Mouse (Mus musculus): Measurements from ENCODE around the gene Olfr1012.
"Not testable (repeated sequence)": the region's sequence is repeated elsewhere in the genome, so short reads cannot be mapped to it uniquely, and the experiment has no call there.

Gene Olfr1012

DNA sequence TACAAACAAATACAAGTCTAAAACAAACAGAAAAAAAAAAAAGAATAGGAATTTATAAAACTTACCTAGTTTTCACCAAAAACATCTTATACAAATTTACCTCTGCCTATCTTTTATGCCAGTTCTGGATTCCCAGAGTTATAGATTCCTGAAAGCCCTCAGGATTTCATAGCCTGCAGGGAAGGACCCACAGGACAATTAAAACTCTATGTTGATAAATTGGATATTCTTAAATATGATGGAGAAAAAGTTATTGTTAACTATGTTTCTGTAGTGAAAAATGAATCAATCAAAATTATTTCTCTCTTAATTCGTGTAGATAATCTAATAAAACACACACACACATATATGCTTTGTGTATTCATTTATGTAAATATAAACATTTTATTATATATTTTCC is at the start of gene Olfr1012:
TSS of gene Olfr1012 (minus strand) at position 101 of the 400 bp plus-strand sequence.
- in situ Hi-C loops (cut with MboI, MseI): no loop called here

DNA sequence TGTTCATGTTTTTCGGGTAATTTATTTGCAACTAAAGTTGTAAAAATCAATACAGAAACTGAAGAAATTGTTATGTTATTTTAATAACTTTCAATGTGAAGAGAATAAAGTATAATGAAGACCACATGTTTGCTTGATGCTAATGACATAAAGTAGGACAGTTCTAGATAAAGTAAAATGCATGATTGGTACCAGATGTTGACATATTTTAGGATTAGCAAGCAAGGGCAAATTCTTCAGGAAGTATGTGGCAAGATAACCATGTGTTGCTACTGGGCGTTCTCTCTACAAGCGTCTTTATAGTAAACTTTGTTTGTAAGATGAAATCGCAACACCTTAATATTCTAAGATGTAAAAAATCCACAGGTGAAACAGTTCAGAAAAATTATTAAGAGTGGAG is 41.9 kb upstream of the Olfr1012 start:
- in situ Hi-C loops (cut with MboI, MseI): no loop called here

DNA sequence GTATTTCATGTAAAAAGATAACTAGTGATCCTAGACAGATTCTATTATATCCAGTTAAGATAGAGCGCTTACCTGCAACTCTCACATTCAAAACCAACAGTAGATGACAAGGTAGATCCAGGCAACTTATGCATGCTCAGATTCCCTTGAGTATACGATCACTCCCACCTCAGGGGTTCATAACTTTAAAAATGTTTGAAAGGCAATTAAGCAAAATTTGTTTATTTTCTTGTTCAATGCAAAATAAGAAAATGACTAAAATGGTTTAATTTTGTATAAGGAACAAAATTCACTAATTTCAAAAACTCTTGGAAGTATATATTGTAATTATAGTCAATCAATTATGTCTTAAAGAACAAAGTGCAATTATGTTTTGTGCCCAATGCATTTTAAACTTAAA is 39.9 kb upstream of the Olfr1012 start, which contains the start of gene Olfr1016:
TSS of gene Olfr1016 (minus strand) at position 101 of the 400 bp plus-strand sequence.
- in situ Hi-C loops (cut with MboI, MseI): no loop called here

DNA sequence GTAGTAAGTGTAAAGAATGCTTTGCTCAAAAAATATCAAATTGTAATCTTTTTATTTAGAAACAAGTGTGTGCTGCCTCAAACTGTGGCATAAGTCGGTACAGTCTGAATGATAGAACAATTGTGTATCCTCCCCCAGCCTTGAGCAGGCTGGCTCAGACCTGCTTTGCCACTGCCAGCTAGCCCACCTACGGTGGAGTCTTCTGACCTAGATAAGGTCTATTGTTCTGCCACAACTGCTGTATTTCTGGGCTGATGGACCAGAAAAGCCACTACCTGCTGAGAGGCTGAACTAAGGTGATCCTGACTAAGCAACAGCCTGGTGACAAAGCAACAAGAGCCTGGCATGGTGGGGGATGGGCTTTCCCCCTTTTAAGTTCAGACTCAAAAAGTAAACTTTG is 29.8 kb upstream of the Olfr1012 start:
- in situ Hi-C loops (cut with MboI, MseI): no loop called here

DNA sequence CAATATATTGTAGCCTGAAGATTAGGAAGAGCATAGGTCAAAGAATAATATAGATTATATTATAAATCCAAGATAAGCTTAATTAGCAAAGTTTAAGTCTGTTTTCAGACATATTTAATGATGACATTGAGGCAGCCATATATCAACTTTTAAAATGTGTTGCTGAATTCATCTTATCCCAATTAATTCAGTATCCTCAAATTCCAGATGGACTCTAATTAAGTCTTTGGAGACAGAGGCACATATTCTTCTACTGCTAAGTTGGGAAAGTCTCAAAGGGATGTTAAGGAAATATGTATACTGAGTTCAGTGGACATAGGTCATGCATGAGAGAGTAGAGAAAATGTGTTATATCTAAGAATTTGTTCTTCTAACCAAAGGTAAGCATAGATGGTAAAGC is 19.2 kb upstream of the Olfr1012 start, which contains the start of gene Olfr1015:
TSS of gene Olfr1015 (plus strand) at position 301 of the 400 bp plus-strand sequence.
- in situ Hi-C loops (cut with MboI, MseI): no loop called here

DNA sequence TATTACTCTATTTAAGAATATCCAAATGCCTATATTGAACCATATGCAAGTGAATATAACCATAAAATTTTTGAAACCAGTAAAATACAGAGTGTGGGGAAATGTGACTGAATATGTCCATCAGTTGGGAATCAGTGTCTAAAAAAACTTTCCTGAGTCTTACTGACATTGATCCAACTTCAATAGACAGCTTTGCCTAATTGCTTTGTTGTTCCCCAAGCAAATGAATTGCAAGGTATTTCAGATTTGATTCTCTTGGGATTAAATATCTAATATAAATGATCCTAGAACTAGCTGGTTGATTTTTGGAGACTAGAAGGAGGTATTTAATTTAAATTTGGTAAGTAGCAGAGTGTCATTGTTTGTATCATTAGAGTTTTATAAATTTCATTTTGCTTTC is 9.8 kb upstream of the Olfr1012 start, which contains the start of gene Olfr1014:
TSS of gene Olfr1014 (plus strand) at position 301 of the 400 bp plus-strand sequence.
- in situ Hi-C loops (cut with MboI, MseI): no loop called here

DNA sequence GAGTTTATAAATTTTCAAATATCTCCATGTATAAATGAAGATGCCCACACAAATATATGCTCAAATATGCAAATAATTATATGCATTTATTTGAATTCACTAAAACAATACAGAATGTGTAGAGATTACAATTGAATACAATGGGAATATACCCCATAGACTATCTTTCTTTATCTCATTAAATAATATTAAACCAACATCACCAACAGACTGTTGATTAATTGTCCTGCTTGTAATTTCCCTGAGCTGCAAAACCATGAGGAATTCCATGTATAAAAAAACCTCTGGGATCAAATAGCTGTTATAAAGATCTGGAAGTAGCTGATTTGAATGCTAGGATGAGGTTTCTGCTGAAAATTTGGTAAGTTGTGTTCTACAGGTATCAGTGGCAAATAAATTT is 4.2 kb upstream of the Olfr1012 start, which contains the start of gene Olfr1013:
TSS of gene Olfr1013 (plus strand) at position 301 of the 400 bp plus-strand sequence.
- in situ Hi-C loops (cut with MboI, MseI): no loop called here

DNA sequence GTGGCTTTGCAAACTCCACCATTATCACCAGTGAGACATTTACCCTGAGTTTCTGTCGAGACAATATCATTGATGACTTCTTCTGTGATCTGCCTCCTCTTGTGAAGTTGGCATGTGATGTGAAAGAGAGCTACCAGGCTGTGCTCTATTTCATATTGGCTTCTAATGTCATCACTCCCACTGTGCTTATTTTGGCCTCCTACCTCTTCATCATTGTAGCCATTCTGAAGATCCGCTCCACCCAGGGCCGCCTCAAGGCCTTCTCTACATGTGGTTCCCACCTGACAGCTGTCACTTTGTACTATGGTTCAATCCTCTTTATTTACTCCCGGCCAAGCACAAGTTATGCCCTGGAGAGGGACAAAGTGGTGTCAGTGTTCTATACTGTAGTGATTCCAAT is 8.7 kb downstream of the Olfr1012 start:
- in situ Hi-C loops (cut with MboI, MseI): no loop called here

DNA sequence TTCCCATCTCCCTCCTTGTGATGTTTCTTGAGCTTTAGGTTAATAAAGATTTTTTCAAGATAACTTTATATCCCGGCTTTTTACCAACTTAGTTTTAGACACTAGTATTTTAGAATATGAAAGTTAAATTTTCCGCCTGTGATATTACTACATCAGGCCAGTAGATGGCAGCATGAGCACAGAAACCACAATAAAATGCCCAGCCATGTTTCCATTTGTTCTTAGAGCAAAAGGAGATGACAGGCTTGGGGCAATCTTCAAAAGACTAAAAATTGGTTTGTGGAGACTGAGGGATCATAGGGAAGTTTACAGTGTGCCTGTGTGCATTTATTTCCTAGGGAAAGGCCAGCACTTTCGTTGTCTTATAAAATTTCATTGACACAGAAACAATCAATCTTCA is 36.8 kb downstream of the Olfr1012 start:
- in situ Hi-C loops (cut with MboI, MseI): loop anchor here in 1 of 2 experiments (5.0 kb wide), 1 partner anchor 737 kb away; no protein-coding TSS in a partner anchor

DNA sequence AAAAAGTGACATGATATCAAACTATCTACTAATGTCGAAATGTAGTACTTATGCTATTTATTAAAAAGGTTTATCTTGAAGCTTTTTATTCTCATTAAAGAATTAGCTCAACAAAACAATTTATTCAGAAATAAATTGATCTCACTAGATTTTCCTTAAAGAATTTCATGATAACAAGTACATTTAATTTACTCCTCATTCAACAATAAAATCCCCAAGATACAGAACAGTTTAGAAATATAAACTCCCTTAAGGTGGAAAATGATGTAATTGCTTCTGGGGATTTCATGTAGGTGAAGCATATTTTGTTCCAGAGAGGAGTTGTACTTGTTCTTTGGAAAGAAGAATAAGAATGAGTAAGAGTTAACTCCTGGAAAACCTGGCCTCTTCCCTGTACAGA is 47.4 kb downstream of the Olfr1012 start, which contains the start of gene Olfr1009:
TSS of gene Olfr1009 (plus strand) at position 301 of the 400 bp plus-strand sequence.
- in situ Hi-C loops (cut with MboI, MseI): loop anchor here in 1 of 2 experiments (5.0 kb wide), 1 partner anchor 752 kb away; no protein-coding TSS in a partner anchor

DNA sequence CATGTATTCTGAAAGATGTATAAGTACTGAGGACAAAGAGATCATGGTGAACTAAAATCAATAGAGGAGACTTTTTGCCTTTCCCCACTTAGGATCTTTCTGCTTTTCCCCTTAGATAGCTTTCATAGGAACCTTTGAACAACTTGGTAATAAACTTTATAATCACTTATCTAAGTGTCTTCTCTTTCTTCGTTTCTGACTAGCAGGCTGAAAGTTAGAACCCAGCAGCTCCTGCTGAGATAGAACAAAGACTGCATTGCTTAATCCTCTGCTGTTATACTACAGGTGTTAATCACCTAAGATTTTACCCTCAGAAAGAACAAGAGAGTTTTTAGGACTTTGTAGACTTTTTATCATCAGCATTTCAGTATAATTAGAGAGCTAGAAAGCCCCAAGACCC is 51.4 kb downstream of the Olfr1012 start:
- in situ Hi-C loops (cut with MboI, MseI): no loop called here

DNA sequence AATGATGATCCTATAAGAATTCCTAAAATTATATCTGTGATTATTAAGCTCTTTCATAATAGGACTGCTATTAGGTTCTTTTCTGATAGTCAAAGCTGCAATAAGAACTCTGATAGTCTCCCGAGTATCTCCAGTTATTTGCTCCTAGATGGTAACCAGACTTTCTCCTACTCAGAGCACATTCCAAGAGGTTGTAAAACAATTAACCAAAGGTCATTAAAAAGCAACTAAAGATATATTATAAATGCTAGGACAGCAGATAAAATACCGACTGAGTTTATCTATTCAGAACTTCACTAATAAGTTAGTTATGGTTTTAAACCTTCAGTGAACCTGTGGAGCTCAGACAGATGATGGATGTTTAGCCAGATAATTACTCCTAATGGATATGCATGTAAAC is 51.9 kb downstream of the Olfr1012 start:
- in situ Hi-C loops (cut with MboI, MseI): not testable (repeated sequence)

Data from T-helper 17 cell (primary cell).